Mouse (Mus musculus) olfactory bulb, adult 2 months (tissue): Measurements from ENCODE around the gene Acbd4. TPM values are rescaled to one million over a fixed set of nuclear protein-coding genes. Genes with fewer than 3 reads are reported as not detected.
A peak's percentile ranks its signal among the peaks of the same experiment; 100 is the strongest.

Source experiments
- H3K27ac ChIP-seq: fragments of 200-500 bp; 2 replicates; pipeline ENCODE4 v1.5.1; 2012; ENCODE audit warnings: low read depth, low read length; ENCODE audit not compliant: insufficient read depth
- H3K4me1 ChIP-seq: fragments of 200-500 bp; 2 replicates; pipeline ENCODE4 v1.6.1; 2012; ENCODE audit warnings: low read length; ENCODE audit not compliant: control insufficient read depth, insufficient read depth
- H3K4me3 ChIP-seq: fragments of 200-500 bp; 2 replicates; pipeline ENCODE4 v1.5.1; 2012; ENCODE audit warnings: mild to moderate bottlenecking, low read depth, low read length, moderate library complexity; ENCODE audit not compliant: insufficient read depth
- CTCF ChIP-seq: fragments of 200-500 bp; IDR thresholded peaks from 2 replicates; pipeline ENCODE4 v1.5.1; 2012; ENCODE audit warnings: low read depth, mild to moderate bottlenecking, low read length, moderate library complexity; ENCODE audit not compliant: insufficient read depth
- POLR2A ChIP-seq: fragments of 200-500 bp; IDR thresholded peaks from 2 replicates; pipeline ENCODE4 v1.6.1; 2012; ENCODE audit warnings: mild to moderate bottlenecking, low read depth, low read length, moderate library complexity; ENCODE audit not compliant: insufficient read depth
- WGBS: fragments of 180-500 bp; shearing (Covaris S2); methylation state at CpG from one replicate; pipeline ENCODE4 v1.1.7; 2018; 5-methylcytosine and 5-hydroxymethylcytosine counted together
- polyA plus RNA-seq: library from polyadenylated mRNA; stranded (reverse); fragments of >200 nt; gene quantifications from 2 replicates; pipeline ENCODE4 v1.2.4, GENCODE M21; 2012; ENCODE audit warnings: low replicate concordance; ENCODE audit not compliant: missing spikeins, insufficient read depth, insufficient read length

Gene Acbd4
- polyA plus RNA-seq, 1 experiment, result not detected

DNA sequence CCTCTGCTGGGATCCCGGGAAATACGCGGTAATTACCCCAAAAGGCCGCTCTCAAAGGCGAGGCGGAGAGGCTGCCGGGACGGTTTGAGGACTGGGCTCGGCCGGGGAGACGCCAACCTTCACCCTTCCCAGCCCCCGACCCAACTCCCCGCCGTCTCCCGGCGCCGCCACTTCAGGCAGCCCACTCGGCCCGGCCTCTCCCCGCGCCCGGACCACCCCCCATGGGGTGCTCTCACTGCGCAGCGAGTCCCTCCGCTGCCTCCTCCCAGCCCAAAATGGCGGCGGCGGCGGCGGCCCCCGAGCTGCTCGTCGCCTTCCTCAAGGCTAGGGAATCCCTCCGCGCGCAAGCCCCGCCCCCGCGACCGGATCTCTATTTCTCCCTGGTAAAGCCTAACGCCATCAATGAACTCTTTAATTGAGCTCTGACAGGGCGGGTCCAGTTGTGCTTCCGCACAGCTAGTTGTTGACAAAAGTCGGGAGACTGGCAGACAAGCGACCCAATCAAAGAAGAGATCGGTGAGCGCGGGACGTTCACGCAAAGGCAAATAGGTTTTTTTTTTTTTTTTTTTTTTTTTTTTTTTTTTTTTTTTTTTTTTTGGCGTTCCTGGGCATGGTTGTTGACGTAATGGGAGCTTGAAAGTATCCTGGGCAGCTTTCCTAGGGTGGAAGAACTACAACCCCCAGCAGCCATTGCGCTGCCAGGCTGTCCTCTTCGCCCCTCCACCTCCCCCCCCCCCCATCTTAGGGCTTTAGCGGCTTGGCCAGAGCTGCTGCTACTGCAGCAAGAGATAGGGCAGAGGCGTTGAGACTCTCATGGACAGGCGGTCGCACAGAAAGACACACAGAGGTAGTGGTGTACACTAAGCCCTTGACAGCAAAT is 31.3 kb downstream of the Acbd4 start:
- peak overlapping the region; percentile 97 for H3K27ac ChIP-seq
- WGBS, result under 1% methylated on average over 57 of the region's 58 CpGs
- H3K4me3 ChIP-seq, result peak overlapping the region; percentile 77
- TF ChIP-seq CTCF, result no peak
- TF ChIP-seq POLR2A, result peak; percentile 96
- H3K4me1 ChIP-seq, result peaks cover 13% of the 10 kb centered on the region

DNA sequence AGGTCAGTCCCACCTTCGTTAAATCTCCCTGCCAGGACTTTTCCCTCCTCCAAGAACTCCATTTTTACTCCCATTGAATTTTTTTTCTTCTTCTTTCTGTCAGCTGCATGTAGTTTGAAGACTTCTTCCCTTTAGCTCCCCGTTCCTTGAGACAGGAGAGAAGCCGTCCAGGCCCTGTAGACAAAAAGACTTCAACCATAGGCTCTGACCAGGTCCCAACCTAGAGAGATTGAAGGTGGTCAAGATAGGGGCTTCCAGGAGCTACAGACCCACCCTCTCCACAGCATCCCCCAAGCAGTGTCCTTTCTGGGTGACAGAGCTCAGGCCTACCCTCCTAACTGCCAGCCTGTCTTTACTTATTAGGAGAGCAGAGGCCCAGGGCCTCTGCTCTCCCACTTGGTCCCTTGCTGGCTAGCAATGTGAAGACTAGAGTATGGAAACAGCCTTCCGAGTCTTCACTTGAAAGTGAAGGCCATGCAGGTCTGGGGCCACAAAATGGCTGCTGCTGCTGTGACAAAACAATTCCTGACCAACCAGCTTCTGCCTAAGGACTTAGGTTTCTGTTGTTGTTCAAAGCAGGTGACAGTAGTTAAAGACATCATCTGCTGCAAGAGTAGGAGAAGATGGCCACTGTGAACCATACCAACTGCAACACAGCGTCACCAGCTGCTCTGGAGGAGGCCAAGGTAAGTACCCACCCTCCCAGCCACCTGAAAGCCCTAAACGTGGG is 32.1 kb downstream of the Acbd4 start:
- 40% methylated on average over 6 of the region's 6 CpGs for WGBS
- H3K4me1 ChIP-seq, result peaks cover 13% of the 10 kb centered on the region
- TF ChIP-seq POLR2A (no peak), CTCF (no peak)
- H3K4me3 ChIP-seq, result peak overlapping the region; percentile 42
- H3K27ac ChIP-seq, result peak overlapping the region; percentile 79

DNA sequence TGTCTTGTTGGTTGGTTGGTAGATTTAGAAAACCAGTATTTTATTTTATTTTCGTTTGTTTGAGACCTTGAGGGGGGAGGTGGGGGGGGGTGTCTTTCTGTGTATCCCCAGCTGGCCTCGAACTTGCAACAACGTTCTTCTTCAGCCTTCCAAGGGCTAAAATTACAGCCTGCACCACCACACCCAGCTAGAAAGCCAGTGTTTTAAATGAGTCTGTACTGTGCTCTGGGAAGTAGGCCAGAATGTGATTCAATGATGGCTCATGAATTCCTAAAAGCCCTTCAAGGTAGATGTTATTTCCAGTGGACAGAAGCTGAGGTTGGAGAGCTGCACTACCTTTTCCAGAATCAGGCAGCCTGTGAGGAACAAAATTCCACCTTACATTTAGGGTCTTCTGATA is 32.7 kb downstream of the Acbd4 start:
- TF ChIP-seq POLR2A, result no peak
- no peak for TF ChIP-seq CTCF
- H3K4me3 ChIP-seq, result no peak overlapping the region
- H3K27ac ChIP-seq, result no peak overlapping the region
- peaks cover 13% of the 10 kb centered on the region for H3K4me1 ChIP-seq
- WGBS, result 14% methylated on average over 3 of the region's 3 CpGs

DNA sequence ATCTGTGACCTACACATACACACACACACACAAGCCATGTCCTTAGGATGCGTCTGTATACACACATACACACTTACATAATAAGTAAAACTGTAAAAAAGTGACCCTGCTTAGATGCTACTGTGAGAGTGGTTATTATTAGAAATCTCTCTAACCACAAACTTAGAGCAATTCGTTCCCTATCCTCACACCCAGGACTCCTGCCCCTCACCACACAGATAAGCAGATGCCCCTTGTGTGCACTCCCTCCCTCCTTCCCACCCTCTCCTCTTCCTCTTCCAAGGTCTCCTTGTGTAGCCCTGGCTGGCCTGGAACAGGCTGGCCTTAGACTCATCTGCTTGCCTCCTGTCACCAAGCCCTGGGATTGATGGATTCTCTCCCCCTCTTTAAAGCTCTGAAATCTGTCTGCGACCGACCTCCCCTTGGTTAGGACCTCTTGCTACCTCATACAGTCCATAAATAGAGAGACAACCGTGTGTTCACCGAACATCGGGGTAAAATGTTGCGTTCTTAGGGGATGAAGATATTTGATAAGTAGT is 34.6 kb downstream of the Acbd4 start:
- TF ChIP-seq POLR2A (no peak), CTCF (no peak)
- Histone ChIP-seq H3K4me1 (peaks cover 24% of the 10 kb centered on the region), H3K27ac (no peak overlapping the region), H3K4me3 (no peak overlapping the region)
- WGBS, result 85% methylated on average over 8 of the region's 8 CpGs

DNA sequence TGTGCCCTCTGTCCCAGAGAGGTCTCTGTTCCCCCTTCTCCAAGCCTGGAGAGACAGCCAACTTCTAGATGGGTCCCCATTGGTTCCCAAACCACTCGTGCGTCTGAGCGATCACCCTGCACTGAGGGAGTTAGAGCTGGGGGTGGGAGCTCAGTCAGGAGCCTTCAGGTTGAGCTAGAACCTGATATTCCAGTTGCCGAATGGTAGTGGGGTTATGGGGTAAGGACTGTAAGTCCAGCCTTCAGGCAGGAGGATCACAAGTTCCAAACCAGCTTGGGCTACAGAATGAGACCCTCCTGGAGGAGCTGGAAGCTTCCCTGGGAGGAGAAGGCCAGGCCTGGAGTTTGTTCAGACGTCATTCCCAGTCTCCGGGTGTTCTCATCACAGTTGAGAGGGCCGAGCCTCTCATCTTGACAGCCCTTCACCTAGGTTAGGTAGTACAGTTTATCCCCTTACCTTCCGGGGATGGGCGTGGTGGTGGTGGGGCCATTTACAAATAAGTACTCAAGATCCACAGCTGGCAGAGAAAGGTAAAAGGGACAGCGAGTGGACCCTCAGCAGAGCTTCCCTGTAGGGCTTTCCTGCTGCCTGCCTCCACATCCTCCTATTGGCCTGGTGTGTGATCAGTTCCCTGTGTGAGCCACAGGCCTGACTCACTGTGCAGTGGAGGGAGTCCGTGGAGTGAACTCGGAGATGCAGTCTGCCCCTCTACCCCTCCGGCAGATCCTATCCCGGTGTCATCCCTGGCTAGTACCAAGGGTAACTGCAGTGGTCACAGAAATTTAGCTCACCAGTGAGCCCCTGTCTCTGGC is 38.7 kb downstream of the Acbd4 start:
- TF ChIP-seq CTCF, result no peak
- WGBS, result 70% methylated on average over 14 of the region's 14 CpGs
- peaks cover 36% of the 10 kb centered on the region for H3K4me1 ChIP-seq
- H3K27ac ChIP-seq, result peak overlapping the region; percentile 95
- H3K4me3 ChIP-seq, result no peak overlapping the region

DNA sequence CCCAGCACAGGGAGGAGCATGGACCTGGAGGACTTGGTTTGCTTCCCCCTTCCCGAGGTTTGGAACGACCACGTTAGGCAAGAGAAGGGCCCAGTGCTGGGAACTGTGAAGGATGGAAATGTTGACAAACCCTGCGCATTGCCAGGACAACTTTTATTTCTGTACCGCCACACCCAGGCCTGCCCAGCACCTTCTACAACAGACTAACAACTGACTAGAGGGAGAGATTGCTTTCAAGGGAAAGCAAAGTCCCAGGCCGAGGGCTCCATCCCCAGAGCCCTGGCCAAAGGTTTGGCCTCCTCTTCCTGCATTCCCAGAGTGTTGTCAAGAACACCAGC is 39.2 kb downstream of the Acbd4 start:
- Histone ChIP-seq H3K27ac (peak overlapping the region; percentile 95), H3K4me3 (no peak overlapping the region), H3K4me1 (peaks cover 36% of the 10 kb centered on the region)
- TF ChIP-seq POLR2A, result no peak
- WGBS, result 35% methylated on average over 6 of the region's 6 CpGs

DNA sequence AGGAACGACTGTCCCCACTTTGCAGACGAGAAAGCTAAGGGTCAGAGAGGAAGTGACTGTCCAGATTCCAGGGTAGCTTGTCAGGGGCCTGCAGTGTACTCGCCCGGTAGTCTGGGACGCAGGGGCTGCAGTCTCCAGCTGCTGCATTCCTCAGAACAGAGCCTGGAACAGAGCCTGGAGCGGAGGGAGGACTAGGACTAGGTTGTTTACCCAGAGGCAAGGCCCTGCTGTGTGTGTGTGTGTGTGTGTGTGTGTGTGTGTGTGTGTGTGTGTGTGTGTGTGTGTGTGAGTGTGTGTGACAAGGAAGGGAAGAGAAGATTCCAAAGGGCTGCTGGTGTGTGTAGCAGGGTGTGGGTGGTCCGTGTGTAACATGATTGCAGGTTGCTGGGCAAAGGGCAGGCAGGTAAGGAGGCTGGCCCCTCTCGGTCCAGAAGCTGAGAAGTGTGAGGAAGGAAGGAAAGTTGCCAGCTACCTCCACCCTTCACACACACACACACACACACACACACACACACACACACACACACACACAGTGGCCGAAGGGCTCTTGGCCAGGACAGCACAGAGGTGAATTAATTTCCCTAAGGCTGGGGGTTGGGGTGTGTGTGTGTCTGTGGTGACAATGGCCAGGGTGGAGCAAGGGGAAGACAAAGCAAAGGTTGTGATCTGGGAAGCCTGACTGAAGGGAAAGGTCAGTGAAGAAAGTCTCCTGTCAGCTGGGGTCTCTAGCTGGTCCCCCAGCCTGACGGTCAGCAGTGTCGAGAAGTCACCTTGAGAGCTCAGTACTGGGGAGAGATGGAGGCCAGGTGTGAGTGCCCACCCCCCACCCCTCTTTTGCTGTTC is 39.8 kb downstream of the Acbd4 start:
- no peak for TF ChIP-seq CTCF
- TF ChIP-seq POLR2A, result no peak
- Histone ChIP-seq H3K27ac (peak overlapping the region; percentile 95), H3K4me1 (peaks cover 34% of the 10 kb centered on the region), H3K4me3 (no peak overlapping the region)
- 29% methylated on average over 11 of the region's 11 CpGs for WGBS

DNA sequence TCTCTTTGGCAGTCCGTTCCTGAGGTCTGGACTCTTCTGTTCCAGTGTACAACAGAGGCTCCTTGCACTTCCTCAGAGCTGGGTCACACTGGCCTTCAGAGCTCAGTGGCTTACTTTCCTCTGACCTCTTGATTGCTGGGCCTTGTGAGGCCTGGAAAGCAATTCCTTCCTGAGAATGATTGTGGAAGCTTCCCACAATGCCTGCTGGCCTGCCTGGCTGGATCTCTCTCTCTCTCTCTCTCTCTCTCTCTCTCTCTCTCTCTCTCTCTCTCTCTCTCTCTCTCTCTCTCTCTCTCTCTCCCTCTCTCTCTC is 40.4 kb downstream of the Acbd4 start:
- TF ChIP-seq POLR2A, result no peak
- Histone ChIP-seq H3K27ac (peak overlapping the region; percentile 95), H3K4me3 (no peak overlapping the region), H3K4me1 (peaks cover 34% of the 10 kb centered on the region)
- 16% methylated on average over 1 of the region's 1 CpGs for WGBS
